Mouse (Mus musculus) MEL (cell line): ENCODE results near the gene Tmem30c. TPM values are rescaled to one million over a fixed set of nuclear protein-coding genes. Genes with fewer than 3 reads are reported as not detected.

ENCODE experiments used
- DNase-seq: peaks from one replicate; pipeline ENCODE4 v3.0.0; 2011; ENCODE audit warnings: low read depth, low spot score
- H3K27ac ChIP-seq: 2 replicates; pipeline ENCODE4 v1.5.1; 2012; ENCODE audit warnings: low read depth, mild to moderate bottlenecking, control low read depth, low read length, moderate library complexity; ENCODE audit not compliant: control insufficient read depth
- H3K27me3 ChIP-seq, 2 experiments: fragments of 150-350 bp in 1 of 2; sonication (generic) in 1 of 2; 2 replicates each; pipeline ENCODE4 v1.6.1; 2012; ENCODE audit warnings: low read length in 2 of 2, mild to moderate bottlenecking in 2 of 2, improper control_type of control experiment in 1 of 2, moderate library complexity in 1 of 2; ENCODE audit not compliant: insufficient read depth in 2 of 2, control insufficient read depth in 1 of 2
- H3K36me3 ChIP-seq, 2 experiments: 2 replicates each; pipeline ENCODE4 v1.6.1; 2012 to 2014; ENCODE audit warnings: low read length in 2 of 2, improper control_type of control experiment in 1 of 2, inconsistent platforms in 1 of 2, mild to moderate bottlenecking in 1 of 2; ENCODE audit not compliant: insufficient read depth in 2 of 2, control insufficient read depth in 1 of 2
- H3K4me1 ChIP-seq, 2 experiments: fragments of 150-350 bp in 1 of 2; sonication (generic) in 1 of 2; 2 replicates each; pipeline ENCODE4 v1.6.1; 2012; ENCODE audit warnings: low read length in 2 of 2, improper control_type of control experiment in 1 of 2, mild to moderate bottlenecking in 1 of 2; ENCODE audit not compliant: insufficient read depth in 2 of 2, control insufficient read depth in 1 of 2
- H3K4me3 ChIP-seq, 2 experiments: fragments of 150-350 bp in 1 of 2; sonication (generic) in 1 of 2; 2 replicates each; pipeline ENCODE4 v1.5.1; 2012; ENCODE audit warnings: low read depth in 2 of 2, low read length in 2 of 2, mild to moderate bottlenecking in 2 of 2, moderate library complexity in 2 of 2, control low read depth in 1 of 2, improper control_type of control experiment in 1 of 2; ENCODE audit not compliant: control insufficient read depth in 1 of 2, insufficient read depth in 1 of 2
- H3K79me2 ChIP-seq: 2 replicates; pipeline ENCODE4 v1.6.1; 2012; ENCODE audit warnings: mild to moderate bottlenecking, low read length, moderate library complexity; ENCODE audit not compliant: control insufficient read depth, poor library complexity, insufficient read depth
- H3K9ac ChIP-seq: 2 replicates; pipeline ENCODE4 v1.6.1; 2012; ENCODE audit warnings: low read depth, mild to moderate bottlenecking, control low read depth, low read length, moderate library complexity; ENCODE audit not compliant: control insufficient read depth, poor library complexity, severe bottlenecking
- H3K9me3 ChIP-seq: fragments of 150-350 bp; sonication (generic); replicated peaks from 2 replicates; pipeline ENCODE4 v1.6.1; 2012; ENCODE audit warnings: mild to moderate bottlenecking, low read length, improper control_type of control experiment, moderate library complexity; ENCODE audit not compliant: insufficient read depth
- CTCF ChIP-seq, 3 experiments: IDR thresholded peaks in 2 of 3; conservative IDR thresholded peaks in 1 of 3; 2 replicates each; pipeline ENCODE4 v1.5.1; 2011 to 2012; ENCODE audit warnings: low read length in 3 of 3, low read depth in 2 of 3, mild to moderate bottlenecking in 2 of 3, improper control_type of control experiment in 1 of 3, inconsistent platforms in 1 of 3, mixed read lengths in 1 of 3, moderate library complexity in 1 of 3; ENCODE audit not compliant: control insufficient read depth in 1 of 3, insufficient read depth in 1 of 3, poor library complexity in 1 of 3, severe bottlenecking in 1 of 3
- E2F4 ChIP-seq: IDR thresholded peaks from 2 replicates; pipeline ENCODE4 v1.6.1; 2011; ENCODE audit warnings: low read depth, low read length, improper control_type of control experiment, borderline replicate concordance
- ELF1 ChIP-seq: IDR thresholded peaks from 2 replicates; pipeline ENCODE4 v1.6.1; 2014; ENCODE audit warnings: low read depth, mild to moderate bottlenecking, inconsistent platforms, low read length, improper control_type of control experiment, moderate library complexity
- EP300 ChIP-seq, 2 experiments: IDR thresholded peaks; 2 replicates each; pipeline ENCODE4 v1.6.1; 2011; ENCODE audit warnings: improper control_type of control experiment in 2 of 2, low read length in 2 of 2, low read depth in 1 of 2, mild to moderate bottlenecking in 1 of 2
- GABPA ChIP-seq: IDR thresholded peaks from 2 replicates; pipeline ENCODE4 v1.6.1; 2012; ENCODE audit warnings: low read depth, mild to moderate bottlenecking, inconsistent platforms, low read length, improper control_type of control experiment, moderate library complexity
- GATA1 ChIP-seq: IDR thresholded peaks from 2 replicates; pipeline ENCODE4 v1.6.1; 2011; ENCODE audit warnings: low read depth, low read length, improper control_type of control experiment
- KAT2A ChIP-seq: conservative IDR thresholded peaks from 2 replicates; pipeline ENCODE4 v1.6.1; 2012; ENCODE audit warnings: low read depth, low read length, improper control_type of control experiment, inconsistent platforms
- MAFK ChIP-seq: IDR thresholded peaks from 2 replicates; pipeline ENCODE4 v1.6.1; 2011; ENCODE audit warnings: low read depth, mild to moderate bottlenecking, low read length, improper control_type of control experiment, borderline replicate concordance
- MAX ChIP-seq: IDR thresholded peaks from 2 replicates; pipeline ENCODE4 v1.6.1; 2011; ENCODE audit warnings: low read length, improper control_type of control experiment
- MYB ChIP-seq: IDR thresholded peaks from 2 replicates; pipeline ENCODE4 v1.6.1; 2011; ENCODE audit warnings: mild to moderate bottlenecking, low read depth, low read length, improper control_type of control experiment
- POLR2A ChIP-seq, 2 experiments: IDR thresholded peaks; 2 replicates each; pipeline ENCODE4 v1.6.1; 2011 to 2012; ENCODE audit warnings: low read length in 2 of 2, mild to moderate bottlenecking in 2 of 2, control low read depth in 1 of 2, improper control_type of control experiment in 1 of 2, low read depth in 1 of 2, moderate library complexity in 1 of 2; ENCODE audit not compliant: control insufficient read depth in 1 of 2, insufficient read depth in 1 of 2, poor library complexity in 1 of 2
- POLR2AphosphoS2 ChIP-seq: IDR thresholded peaks from 2 replicates; pipeline ENCODE4 v1.6.1; 2011; ENCODE audit warnings: low read length, improper control_type of control experiment
- POLR2AphosphoS5 ChIP-seq: IDR thresholded peaks from 2 replicates; pipeline ENCODE4 v1.6.1; 2012; ENCODE audit warnings: low read depth, borderline replicate concordance, mild to moderate bottlenecking, inconsistent platforms, low read length, moderate library complexity, mixed read lengths
- RAD21 ChIP-seq: IDR thresholded peaks from 2 replicates; pipeline ENCODE4 v1.6.1; 2011; ENCODE audit warnings: mild to moderate bottlenecking, low read depth, low read length, improper control_type of control experiment
- RCOR1 ChIP-seq: IDR thresholded peaks from 2 replicates; pipeline ENCODE4 v1.6.1; 2012; ENCODE audit warnings: low read depth, mild to moderate bottlenecking, inconsistent platforms, low read length, improper control_type of control experiment
- USF1 ChIP-seq: IDR thresholded peaks from 2 replicates; pipeline ENCODE4 v1.6.1; 2014; ENCODE audit warnings: low read depth, mild to moderate bottlenecking, inconsistent platforms, low read length, improper control_type of control experiment, moderate library complexity
- USF2 ChIP-seq, 2 experiments: IDR thresholded peaks; 2 replicates each; pipeline ENCODE4 v1.6.1; 2011 to 2012; ENCODE audit warnings: improper control_type of control experiment in 2 of 2, low read length in 2 of 2, borderline replicate concordance in 1 of 2, inconsistent platforms in 1 of 2, low read depth in 1 of 2, mild to moderate bottlenecking in 1 of 2; ENCODE audit not compliant: insufficient read depth in 1 of 2
- ZC3H11A ChIP-seq: IDR thresholded peaks from 2 replicates; pipeline ENCODE4 v1.6.1; 2012; ENCODE audit warnings: low read depth, mild to moderate bottlenecking, inconsistent platforms, low read length, improper control_type of control experiment
- ZKSCAN1 ChIP-seq: IDR thresholded peaks from 2 replicates; pipeline ENCODE4 v1.6.1; 2012; ENCODE audit warnings: low read depth, mild to moderate bottlenecking, inconsistent platforms, low read length, improper control_type of control experiment, moderate library complexity
- ZMIZ1 ChIP-seq: IDR thresholded peaks from 2 replicates; pipeline ENCODE4 v1.6.1; 2012; ENCODE audit warnings: low read depth, mild to moderate bottlenecking, inconsistent platforms, low read length, improper control_type of control experiment, moderate library complexity
- polyA plus RNA-seq, 2 experiments: library from polyadenylated mRNA; stranded (reverse) in 1 of 2; unstranded in 1 of 2; fragments of >175 nt in 1 of 2; fragments of >200 nt in 1 of 2; gene quantifications; 2 replicates each; pipeline versions ENCODE4 v1.2.1 to v1.2.4; 2012; ENCODE audit warnings: low replicate concordance in 2 of 2, low read depth in 1 of 2; ENCODE audit not compliant: insufficient read length in 2 of 2, insufficient read depth in 1 of 2, missing spikeins in 1 of 2
- total RNA-seq: library from RNA; depleted of rRNA; stranded (reverse); fragments of 300-350 nt; gene quantifications from 2 replicates; pipeline ENCODE4 v1.2.3, GENCODE M21; 2012

Gene Tmem30c
- total and polyA plus RNA-seq, 3 experiments: 0.04 to 0.38 TPM; not detected in 1

DNA sequence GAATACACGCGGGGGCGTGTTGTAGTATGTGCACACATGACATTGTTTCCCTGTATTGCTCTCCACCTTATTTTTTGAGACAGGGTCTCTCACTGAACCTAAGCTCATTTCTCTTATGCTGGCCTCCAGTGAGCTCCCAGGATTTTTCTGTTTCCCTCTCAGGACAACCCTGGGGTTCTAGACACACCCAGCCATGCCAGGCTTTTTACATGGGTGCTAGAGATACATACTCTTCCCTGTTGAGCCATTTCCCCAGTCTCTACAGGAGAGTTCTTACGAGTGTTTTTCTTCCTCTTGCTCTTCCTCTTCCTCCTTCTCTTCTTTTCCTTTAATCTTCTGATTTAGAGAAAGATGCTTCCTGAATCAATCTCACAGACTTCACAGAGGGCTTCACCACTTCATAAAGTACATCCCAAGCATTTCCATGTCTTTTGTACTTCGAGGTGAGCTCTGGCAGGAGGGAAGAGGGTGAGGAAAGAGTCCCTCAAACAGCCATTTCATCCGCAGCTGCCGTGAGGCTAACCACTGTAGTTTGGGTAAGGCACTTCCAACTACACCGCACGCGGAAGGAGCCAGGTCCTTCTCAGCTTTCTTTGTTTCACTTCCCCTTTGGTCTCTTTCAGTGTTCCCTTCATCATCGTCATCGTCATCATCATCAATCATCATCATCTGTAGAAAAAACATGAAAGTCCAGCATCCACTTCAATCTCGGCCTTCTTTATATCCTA lies 33.1 kb downstream of the Tmem30c start:
- H3K27ac ChIP-seq: no peak overlapping the region
- no peaks in the 10 kb centered on the region for H3K36me3 ChIP-seq
- DNase-seq: no peak
- no peaks in the 10 kb centered on the region for H3K9me3 ChIP-seq
- H3K4me1 ChIP-seq: no peaks in the 10 kb centered on the region
- no peaks in the 10 kb centered on the region for H3K79me2 ChIP-seq
- no peak overlapping the region for H3K9ac ChIP-seq
- peaks cover 0 to 3% of the 10 kb centered on the region in 2 experiments; a peak in 2 of 4 replicates for H3K27me3 ChIP-seq
- no peak for TF ChIP-seq USF2 (IDR thresholded peaks at IDR 0.05; ENCODE audit: borderline replicate concordance in 1 of 2, insufficient read depth in 1 of 2, low read depth in 1 of 2, low read length in 2 of 2)
- no peak for TF ChIP-seq CTCF (IDR thresholded peaks at IDR 0.05 in 2 of 3, conservative IDR thresholded peaks at IDR 0.05 in 1 of 3; ENCODE audit: control insufficient read depth in 1 of 3, insufficient read depth in 1 of 3, low read depth in 2 of 3, low read length in 3 of 3, poor library complexity in 1 of 3, severe bottlenecking in 1 of 3)
- TF ChIP-seq POLR2AphosphoS2: no peak
- TF ChIP-seq GABPA: no peak
- TF ChIP-seq RAD21: no peak
- no peak for TF ChIP-seq MAX
- TF ChIP-seq ZC3H11A: no peak
- no peak for TF ChIP-seq MAFK
- TF ChIP-seq KAT2A: no peak
- no peak for TF ChIP-seq ZKSCAN1
- TF ChIP-seq ZMIZ1: no peak
- TF ChIP-seq E2F4: no peak
- TF ChIP-seq EP300 (IDR thresholded peaks at IDR 0.05; ENCODE audit: low read depth in 1 of 2, low read length in 2 of 2): no peak
- TF ChIP-seq RCOR1: no peak
- no peak for TF ChIP-seq ELF1
- no peak for TF ChIP-seq GATA1
- H3K4me3 ChIP-seq: no peak overlapping the region

DNA sequence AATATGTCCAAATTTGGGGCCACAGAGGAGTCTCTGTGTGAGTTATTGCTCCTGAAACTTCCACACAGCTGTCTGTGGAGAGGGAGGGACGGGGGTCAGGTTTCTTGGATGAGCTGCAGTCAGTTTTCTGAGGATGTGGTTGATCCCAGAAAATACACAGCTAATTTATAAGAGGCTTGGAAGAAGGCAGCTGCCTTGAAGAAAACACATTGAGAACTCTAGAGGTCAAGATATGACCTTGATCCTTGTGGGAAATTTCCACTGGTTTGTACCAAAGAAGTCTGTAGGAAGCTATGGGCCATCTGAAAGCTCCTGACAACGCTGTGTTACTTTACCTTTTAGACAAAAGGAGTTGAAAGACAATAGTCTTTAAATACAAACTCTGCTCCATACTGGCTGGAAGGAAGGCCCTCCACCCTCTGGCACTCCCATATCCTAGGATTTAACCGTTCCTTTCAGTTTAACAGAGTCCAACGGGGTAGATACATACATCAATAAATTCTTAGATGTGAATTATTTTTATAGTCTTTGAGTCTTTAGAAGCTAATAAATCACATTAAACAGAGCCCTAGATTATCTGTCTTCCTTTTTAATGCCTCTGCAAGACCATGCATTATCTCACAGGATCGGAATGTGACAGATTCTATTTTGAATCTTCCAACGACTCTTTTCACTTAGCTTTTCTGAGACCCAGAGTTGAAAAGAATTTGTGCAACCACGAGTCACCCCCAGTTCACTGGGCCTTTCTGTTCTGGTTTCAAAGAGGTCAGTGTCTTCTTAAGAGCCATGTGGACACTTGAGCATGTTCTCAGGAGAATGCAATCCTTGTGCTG lies 40.9 kb downstream of the Tmem30c start:
- H3K4me3 ChIP-seq: no peak overlapping the region
- DNase-seq: no peak
- peaks cover 0 to 3% of the 10 kb centered on the region in 2 experiments; a peak in 2 of 4 replicates for H3K36me3 ChIP-seq

More for the DNA sequence above, 40.9 kb downstream of the Tmem30c start:
- H3K27ac ChIP-seq: no peak overlapping the region
- H3K9me3 ChIP-seq: no peaks in the 10 kb centered on the region
- peaks cover 4 to 6% of the 10 kb centered on the region in 2 experiments for H3K4me1 ChIP-seq
- TF ChIP-seq EP300 (IDR thresholded peaks at IDR 0.05; ENCODE audit: low read depth in 1 of 2, low read length in 2 of 2) (no peak), RCOR1 (no peak), POLR2AphosphoS5 (no peak), USF1 (no peak), MYB (no peak), POLR2A (IDR thresholded peaks at IDR 0.05; ENCODE audit: control insufficient read depth in 1 of 2, insufficient read depth in 1 of 2, low read depth in 1 of 2, low read length in 2 of 2, poor library complexity in 1 of 2) (no peak)
- no peaks in the 10 kb centered on the region for H3K79me2 ChIP-seq
- H3K9ac ChIP-seq: no peak overlapping the region
- peaks cover 0 to 1% of the 10 kb centered on the region in 2 experiments; a peak in 1 of 4 replicates for H3K27me3 ChIP-seq
